Mouse (Mus musculus) brain, embryonic 14.5 days (tissue): ENCODE results near the gene Nup54.

Experiments used
- CTCF ChIP-seq: fragments of 200-500 bp; IDR thresholded peaks from 2 replicates; pipeline ENCODE4 v1.5.1; 2012; ENCODE audit warnings: inconsistent platforms, mild to moderate bottlenecking, moderate library complexity, borderline replicate concordance; ENCODE audit not compliant: insufficient read depth, insufficient read length; ENCODE audit errors: extremely low read depth
- POLR2A ChIP-seq: fragments of 200-500 bp; IDR thresholded peaks from 2 replicates; pipeline ENCODE4 v1.6.1; 2012; ENCODE audit warnings: mild to moderate bottlenecking, inconsistent platforms, borderline replicate concordance; ENCODE audit not compliant: poor library complexity, insufficient read depth, insufficient read length, severe bottlenecking; ENCODE audit errors: extremely low read depth

DNA sequence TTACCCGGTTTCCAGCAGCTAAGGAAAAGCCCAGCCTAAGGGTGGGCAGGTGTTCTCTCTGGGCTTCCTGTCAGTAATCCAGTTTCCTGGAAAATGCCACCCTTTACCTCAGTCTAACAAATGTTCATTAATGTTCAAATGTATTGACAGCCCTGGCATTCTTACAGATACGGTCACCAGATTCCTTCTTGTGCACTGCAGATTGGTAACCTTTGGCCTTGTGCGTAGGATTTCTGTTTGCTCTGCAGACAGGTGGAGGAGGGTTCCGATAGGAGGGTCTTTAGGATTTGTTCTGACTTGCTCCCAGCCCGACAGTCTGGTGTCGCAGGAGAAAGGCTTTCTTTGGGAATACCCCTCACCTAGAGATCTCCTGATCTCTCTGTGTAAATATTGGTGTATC, 68.5 kb downstream of the Nup54 start:
- TF ChIP-seq CTCF (no peak), POLR2A (no peak)
